Mouse (Mus musculus) right cerebral cortex, postnatal 25 days (tissue): ENCODE measurements around the gene Cfd.
"Not testable (repeated sequence)": the region's sequence is repeated elsewhere in the genome, so short reads cannot be mapped to it uniquely, and the experiment has no call there.

ENCODE experiments used
- DNase-seq: peaks from one replicate; pipeline ENCODE4 v3.0.0; 2022

Cfd gene

DNA sequence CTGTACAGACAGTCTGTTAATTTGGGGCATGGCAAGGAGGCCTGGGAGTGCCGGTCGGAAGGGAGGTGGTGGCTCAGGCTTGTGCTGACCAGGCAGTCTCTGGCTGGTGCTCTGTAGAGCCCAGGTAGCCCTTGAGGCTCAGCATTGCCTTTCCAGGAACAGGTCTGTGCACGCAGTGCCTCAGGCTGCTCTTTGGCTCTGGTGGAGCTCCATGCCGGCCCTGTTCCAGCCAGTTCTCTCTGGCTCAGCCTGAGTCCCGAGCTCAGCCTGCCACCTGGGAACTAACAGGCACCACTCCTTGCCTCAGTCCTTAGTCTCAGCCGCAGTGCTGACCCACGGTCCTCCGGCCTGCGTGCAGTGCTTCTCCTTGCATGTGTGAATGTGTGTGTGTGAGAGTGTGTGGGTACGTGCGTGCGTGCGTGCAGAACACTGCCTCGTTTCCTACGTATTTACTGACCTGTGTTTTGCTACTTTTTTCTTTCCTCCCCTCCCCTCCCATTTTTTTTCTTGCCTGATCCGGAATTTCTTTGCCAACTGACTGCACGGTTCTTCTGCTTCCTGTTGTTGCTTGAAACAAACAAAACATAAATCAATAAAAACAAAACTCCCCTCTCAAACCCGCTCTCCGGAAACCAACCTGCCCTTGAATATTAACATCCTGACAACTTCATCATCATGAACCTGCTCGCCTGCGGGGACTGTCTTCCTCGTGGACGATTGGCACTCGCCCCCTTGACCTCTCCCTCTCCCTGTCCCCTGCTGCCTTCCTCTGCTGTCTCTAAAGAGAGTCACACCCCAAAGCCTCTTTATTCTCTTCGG is 29.2 kb upstream of the Cfd start:
- DNase-seq: no peak

DNA sequence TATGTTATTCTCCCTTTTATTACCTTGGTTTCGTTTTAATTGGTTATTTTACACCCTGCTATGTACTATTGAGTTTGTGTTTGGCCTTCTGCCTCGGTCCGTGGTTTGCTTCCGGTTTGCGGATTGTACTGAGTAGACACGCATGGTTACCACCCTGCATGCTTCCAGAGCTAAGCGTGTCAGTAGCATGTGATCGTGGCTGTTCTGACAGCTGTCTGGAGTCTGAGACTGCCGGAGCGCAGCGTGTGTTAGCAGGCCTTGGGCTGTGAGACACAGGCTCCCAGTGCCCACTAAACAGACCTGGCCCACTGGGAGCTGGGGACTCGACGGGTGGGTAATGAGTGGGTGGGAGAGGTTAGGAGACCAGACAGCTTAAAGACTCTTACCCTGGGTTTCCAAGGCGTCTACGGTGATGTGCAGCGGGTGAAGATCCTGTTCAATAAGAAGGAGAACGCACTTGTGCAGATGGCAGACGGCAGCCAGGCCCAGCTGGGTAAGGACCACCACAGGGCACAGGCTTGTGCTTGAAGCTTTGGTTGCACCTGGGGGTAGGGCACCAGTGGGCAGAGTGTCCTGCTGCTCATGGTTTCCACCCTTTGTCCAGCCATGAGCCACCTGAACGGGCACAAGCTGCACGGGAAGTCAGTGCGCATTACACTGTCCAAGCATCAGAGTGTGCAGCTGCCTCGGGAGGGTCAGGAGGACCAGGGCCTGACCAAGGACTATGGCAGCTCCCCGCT is 28.4 kb upstream of the Cfd start:
- no peak for DNase-seq

DNA sequence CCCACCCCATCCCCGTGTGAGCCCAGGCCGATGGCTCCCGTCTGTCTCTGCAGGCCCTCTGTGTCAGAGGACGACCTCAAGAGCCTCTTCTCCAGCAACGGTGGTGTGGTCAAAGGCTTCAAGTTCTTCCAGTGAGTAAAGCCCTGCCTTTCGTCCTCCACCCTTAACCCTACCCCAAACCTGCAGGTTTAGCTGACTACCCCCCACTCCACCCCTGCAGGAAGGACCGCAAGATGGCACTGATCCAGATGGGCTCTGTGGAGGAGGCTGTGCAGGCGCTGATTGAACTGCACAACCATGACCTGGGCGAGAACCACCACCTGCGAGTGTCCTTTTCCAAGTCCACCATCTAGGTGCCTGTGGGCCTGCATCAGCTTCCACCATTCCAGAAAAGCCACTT is 27.7 kb upstream of the Cfd start:
- no peak for DNase-seq

DNA sequence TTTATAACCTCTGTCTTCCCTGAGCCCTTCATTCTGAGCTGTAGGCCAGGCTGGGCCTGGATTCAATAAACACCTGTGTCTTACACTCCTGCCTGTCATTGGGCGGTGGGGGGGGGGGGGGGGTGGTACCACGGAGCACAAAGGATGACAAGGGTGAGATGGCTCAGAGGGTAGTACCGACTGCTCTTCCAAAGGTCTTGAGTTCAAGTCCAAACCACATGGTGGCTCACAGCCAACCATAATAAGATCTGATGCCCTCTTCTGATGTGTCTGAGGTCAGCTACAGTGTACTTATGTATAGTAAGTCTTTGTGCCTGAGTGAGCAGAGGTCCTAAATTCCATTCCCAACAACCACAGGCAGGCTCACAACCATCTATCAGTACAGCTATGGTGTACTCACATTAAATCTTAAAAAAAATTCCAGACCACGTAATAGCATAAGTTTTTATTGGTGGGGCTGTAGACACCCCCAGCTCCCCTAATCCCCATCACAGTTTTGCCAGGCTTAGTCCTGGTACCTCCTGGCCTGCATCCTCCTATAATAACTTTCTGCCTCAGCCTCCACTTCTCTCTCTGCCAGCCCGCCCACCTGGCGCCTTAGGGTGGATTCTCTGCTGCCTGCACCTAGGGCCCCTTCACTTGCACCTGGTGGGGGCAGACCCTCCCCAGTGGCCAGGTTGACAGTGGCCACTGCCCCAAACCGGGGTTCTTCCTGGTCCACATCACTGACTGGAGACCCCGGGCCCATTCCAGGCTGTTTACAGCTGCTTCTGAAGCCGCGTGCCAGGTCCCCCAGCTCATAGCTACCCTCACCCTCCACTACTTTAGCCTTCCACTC is 26.1 kb upstream of the Cfd start:
- no peak for DNase-seq

DNA sequence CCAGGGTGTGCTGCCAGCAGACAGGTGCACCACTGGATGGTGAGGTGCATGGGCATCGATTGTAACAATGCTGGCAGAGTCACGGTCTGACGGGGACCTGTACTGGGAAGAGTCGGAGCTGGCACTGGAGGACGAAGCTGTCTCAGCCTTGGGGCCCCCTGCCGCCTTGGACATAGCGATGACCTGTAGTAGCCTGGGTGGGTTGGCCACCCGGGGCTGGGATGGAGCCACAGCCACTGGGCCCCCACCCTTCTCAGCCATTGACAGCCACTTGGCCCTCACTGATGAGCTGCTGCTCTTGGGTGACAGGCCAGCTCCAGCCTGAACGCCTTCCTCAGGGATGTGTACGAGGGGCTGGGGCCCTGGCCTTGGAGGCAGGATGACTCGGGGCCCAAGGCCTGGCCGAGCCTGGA is 25.5 kb upstream of the Cfd start:
- DNase-seq: no peak

DNA sequence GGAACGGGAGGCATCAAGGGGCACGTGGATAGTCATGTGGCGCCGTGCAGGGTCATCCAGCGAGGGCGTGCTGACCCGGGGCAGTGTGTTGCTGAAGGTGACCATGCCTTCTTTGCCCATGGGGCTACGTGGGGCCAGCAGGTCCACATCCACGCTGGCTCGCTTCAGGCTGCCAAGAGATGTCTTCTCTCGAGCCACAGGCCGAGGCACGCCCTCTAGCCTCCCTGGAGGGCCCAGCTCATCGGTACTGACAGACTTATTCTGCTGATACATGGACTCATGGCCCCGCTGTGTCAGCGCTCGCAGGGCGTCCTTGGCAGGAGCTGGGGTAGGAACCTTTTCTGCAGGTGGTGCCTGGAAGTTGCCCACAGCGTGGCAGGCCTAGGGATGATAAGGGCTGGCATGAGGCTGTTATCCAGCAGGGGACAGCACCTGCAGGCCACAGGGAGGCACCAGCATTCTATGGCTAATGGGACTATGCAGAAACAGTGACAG is 24.8 kb upstream of the Cfd start:
- no peak for DNase-seq

DNA sequence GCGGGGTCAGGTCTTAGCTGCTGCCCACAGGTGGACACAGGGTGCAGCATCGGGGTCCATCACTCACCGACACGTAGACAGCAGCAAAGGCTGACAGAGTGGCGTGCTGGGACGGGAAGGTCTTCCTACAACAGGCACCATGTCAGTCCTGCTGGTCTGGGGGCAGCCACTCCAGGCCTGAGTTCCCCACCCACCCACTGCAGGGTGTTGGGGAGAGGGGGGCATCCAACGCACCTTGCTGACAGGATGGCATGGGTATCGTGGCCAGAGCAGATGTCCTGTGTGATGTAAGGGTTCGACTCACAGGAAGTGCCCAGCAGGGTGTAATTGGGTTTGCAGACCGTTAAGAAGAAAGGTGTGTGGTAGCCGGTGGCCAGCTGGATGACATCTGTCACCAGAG is 24.1 kb upstream of the Cfd start:
- DNase-seq: no peak

DNA sequence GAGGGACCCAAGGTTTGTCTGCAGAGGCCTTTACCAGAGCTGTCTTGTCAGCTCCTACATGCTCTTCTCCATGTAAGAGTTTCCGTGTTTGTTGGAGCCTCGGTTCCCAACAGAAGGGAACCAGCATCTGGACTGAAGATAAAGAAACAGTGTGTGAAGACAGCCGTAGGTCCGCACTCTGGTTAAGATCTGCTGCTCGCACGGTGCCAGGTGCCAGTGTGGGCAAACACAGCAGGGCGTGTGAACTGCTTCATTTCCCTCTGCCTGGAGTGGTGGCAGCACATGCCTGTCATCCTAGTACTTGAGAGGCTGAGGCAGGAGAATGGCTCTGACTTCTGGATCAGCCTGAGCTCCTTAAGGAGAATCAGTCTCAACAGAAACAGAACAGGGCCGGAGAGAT is 18.8 kb upstream of the Cfd start:
- DNase-seq: no peak

DNA sequence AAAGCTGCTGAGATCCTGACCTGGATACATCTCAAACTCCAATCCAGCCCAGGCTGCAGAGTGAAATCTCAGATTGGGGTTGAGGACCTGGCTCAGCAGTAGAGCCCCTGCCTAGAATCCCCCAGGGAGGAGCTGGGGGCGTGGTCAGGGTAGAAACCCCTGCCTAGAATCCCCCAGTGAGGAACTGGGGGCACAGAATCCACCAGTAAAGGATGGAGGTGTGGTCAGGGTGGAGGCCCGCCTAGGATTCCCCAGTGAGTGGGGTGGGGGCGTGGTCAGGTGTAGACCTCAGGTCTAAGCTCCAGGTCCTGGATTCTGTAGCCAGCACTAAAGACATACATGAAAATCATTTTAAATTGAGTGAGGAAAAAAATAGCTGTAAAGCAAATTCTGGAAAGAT is 17.8 kb upstream of the Cfd start:
- no peak for DNase-seq

DNA sequence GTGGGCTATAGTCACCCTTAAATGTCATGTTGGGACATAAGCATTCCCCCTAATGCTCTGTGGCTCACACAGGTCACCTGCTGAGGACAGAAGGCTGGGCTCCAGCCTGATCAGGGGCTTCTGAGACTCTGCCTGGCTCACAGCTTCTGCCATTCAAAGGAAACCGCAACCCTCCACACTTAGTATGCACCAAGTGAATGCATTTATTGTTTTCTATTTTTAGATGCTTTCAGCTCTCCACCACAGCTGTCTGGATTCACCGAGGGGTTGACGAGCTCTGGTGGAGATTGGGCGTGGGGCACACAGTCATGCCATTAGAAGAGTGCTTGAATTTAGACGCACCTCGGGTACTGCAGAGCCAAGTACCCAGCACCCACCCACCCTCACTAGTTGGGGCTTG is 17.3 kb upstream of the Cfd start:
- no peak for DNase-seq

DNA sequence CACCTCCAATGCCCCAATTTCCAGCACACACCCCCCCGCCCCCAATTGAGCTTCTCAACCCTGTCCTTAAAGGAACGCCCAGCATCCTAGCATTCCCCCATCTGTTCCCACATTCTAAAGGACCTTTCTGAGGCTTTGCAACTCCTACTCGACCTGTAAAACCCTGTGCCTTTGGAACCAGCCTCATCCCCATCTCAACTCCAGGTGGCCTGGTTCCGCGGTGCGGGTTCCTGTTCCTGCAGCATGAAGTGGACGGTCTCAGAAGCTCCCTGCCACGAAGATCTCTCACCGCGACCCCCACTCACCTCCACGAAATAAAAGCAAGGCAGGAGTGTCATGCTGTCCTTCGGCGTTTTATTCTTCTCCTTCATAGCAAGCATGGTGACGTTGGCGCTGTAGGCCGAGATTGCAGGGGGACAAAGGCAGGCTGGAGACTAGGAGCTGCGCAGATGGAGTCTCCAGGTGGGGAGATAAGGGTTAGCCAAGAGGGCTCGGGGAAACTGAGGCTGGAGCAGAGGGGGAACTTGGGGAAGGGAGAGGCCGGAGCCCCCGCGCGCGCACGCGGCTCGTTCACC is 16.9 kb upstream of the Cfd start:
- DNase-seq: no peak

DNA sequence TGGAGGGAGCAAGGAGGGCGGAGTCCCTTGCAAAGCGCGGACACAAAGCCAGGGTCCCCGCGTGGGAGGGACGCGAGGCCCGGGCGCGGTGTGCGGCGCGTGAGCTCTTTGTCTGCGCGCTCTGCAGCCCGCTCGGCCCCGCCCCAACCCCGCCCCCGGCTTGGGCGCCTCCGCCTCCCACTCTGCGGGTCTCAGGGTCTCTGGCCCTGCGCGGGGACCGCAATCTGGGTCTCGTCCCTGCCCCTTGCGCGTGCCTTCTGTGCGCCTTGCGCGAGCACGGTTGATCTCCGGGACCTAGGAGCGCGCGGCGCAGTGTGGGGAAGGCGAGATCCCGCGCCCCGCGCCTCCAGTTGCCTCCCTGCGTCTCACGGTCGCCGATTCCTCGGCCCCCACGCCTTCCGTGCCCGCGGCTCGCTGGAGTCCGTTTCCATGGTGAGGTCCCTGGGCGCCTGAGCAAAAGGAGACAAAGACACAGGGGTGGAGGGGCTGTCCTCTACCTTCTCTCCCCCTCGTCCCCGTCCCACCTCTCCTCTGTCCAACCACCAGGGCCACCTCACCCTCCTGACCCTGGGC is 16.3 kb upstream of the Cfd start, which contains the start of the genes Prtn3 and Plppr3:
TSS of gene Prtn3 (plus strand) at position 187 of the 573 bp plus-strand sequence.
TSS of gene Plppr3 (minus strand) at position 345 of the 573 bp plus-strand sequence.
- peak; percentile 55 for DNase-seq

DNA sequence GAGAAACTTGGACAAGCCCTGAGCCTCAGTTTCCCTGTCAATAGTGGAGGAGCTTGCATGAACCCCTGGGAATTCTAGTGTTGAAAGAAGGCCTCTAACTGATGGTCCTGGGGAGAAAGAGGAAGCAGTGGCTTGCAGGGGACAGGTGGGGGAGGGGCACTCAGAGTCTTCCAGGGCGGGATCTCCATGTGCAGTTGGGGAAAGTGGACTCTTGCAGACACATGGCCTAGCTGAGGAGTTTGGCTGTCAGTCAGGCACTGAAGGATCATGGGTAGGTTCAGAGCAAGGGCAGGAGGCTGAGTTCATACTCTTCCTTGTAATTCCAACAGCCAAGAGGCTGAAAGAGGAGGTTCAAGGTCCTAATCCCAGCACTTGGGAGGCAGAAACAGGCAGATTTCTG is 13.5 kb upstream of the Cfd start:
- DNase-seq: no peak

DNA sequence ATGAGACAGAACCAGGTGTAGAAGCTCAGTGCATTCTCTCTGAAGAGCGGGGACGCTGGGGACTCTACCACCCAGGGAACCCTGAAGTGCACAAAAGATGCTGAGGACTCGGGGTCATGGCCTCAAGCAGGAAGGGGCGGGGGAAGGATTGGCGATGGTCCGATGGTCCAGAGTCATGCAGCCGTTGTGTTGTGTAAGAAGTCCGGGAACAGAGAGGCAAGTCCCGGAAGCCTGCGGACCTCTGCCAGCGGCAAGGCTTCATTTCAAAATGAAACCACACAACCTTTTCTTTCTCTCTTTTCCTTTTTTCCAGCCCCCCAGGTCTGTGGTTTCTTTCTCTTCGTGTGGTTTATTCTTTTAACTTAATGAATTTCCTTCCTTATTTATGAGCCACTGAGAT is 12.9 kb upstream of the Cfd start:
- DNase-seq: no peak

DNA sequence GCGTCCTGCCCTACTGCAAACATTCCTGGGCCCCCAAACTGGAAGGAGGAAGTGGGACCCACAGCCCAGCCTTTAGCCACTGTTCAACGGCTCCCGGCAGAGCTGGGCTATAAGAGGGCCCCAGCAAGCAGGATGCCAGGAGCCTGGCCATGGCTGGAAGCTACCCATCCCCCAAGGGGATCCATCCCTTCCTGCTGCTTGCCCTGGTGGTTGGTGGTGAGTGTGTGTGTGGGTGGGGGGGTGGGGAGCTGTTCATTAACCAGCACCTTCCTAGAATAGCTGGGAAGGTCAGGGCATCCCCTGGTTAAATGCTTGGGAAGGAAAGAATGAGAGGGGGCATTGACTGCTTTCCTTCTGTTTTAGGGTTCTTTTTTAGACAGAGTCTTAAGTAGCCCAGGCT is 11.1 kb upstream of the Cfd start:
- DNase-seq: no peak

DNA sequence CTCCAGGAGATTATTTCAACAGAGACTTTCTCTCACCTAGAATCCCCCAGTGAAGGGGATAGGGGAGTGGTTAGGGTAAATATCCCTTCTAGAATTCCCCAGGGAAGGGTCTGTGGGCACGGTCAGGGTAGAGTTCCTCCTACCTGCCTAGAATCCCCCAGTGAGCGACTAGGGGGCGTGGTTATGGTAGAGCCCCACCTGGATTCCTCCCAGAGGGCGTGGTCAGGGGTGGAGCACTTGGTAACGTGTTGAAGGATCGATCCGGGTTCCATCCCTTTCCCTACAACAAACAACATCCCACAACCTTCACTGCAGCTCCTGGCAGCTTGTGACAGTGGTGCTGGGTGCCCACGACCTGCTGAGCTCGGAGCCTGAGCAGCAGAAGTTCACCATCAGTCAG is 9.9 kb upstream of the Cfd start:
- DNase-seq: no peak

DNA sequence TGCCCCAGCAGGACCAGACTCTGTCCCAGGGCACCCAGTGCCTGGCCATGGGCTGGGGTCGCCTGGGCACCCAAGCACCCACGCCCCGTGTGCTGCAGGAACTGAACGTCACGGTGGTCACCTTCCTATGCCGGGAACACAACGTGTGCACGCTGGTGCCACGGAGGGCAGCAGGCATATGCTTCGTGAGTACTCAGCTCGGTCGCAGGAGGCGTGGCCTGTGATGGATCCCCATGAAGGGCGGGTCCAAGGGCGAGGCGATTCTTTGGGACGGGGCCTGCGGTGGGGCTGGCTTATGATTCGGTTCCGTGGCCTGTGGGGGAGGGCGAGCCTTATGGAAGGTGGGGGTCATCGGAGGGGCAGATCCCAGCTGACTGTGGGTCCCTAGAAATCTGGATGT is 8.7 kb upstream of the Cfd start:
- DNase-seq: no peak

DNA sequence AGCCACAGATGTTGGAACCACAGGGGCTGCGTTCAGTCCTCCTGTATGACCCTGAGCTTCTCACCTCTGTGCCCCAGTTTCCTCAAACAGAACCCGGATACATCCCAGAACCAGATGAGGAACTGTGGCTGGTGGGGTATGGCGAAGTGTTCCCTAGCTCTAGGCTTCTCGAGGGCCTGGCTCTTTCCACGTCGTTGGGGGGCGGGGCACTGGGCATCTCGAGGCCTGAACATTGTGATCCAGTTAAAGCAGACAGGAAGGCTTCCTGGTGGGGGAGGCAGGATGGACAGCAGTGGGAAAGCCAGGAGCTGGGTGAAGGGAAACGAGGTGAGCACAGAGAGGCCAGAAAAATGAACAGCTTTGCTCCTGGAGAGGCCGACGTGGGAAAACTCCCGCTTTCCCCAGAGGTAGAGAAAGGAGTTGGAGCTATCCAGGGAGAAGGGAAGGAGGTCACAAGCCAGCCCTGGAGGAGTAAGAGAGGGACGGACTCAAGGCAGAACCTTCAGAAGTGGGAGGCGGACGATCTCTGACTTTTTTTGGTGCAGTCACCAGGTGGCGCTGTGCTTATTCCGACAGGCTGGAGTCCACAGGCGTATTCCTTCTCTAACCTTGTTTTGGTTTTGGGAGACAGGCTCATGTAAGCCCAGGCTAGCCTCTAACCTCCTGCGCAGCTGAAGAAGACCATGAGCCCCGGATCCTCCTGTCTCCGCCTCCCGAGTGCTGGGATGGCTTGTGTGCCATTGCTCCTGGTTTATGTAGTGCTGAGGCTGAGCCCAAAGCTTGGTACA is 7.2 kb upstream of the Cfd start:
- peak; percentile 75 for DNase-seq

DNA sequence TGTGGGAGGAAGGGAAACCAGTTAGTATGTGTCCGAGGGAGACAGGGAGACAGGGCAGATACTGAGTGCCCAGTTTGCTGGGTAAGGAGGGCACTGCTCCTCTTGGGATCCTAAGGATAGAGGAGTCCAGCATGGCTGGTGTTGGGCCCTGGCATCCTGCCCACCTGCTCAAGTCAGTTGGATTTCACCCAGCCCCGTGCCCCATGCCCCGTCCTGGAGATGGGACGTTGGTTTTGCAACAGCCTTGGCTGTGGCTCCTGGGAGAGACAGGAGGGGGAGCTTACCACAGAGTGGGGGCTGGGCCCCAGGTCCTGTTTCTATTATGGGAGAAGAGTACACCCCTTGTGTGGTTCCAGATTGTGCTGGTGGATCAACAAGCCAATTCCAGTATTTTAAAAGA is 6.2 kb upstream of the Cfd start:
- DNase-seq: no peak

DNA sequence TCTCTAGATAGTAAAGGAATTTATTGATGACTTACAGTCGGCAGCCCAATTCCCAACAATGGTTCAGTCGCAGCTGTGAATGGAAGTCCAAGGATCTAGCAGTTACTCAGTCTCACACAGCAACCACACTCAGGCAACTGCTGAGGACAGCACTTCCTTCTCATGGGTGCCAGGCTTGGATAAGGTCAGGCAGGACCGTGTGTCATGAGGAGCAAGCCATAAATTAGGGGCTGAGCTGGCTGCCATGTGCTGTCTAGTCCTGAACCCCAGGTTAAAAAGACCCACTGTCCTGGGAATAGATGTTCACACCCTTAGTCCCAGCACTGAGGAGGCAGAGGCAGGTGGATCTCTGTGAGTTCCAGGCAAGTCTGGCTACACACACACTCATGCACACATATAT is 5.7 kb upstream of the Cfd start:
- not testable (repeated sequence) for DNase-seq

DNA sequence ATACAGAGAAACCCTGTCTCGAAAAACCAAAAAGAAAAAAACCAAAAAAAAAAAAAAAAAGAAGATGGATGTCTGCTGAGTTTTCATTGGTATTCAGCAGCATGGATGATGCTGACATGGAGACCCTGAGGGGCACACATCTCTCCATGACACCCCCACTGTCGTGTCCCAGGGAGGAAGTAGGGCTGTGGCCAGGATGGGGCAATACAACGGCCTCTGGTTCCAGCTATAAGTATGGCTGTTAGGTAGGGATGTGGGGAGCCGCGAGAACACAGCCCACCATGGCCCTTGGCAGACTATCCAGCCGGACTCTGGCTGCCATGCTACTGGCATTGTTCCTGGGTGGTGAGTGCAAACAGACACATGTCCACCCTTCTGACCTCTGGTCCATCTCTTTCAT is 4.6 kb upstream of the Cfd start, which contains the start of gene Elane:
TSS of gene Elane (plus strand) at position 194 of the 400 bp plus-strand sequence.
- no peak for DNase-seq

DNA sequence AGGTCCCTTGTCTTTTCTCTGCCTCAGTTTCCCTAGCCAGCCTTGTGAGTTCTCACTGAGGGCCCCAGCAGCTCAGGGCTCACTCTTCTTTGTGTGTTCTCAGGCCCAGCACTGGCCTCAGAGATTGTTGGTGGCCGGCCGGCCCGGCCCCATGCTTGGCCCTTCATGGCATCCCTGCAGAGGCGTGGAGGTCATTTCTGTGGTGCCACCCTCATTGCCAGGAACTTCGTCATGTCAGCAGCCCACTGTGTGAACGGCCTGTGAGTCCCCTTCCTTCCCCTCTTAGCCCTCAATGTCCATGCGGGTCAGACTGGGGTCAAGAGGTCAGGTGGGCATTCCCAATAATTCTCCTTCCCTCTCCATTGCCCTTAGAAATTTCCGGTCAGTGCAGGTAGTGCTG is 4.0 kb upstream of the Cfd start:
- DNase-seq: no peak
